Mouse (Mus musculus) small intestine, adult 2 months (tissue): ENCODE measurements around the gene Mrgpre. TPM values are rescaled to one million over a fixed set of nuclear protein-coding genes. Genes with fewer than 3 reads are reported as not detected.

Experiments
- H3K27ac ChIP-seq: fragments of 200-500 bp; 2 replicates; pipeline ENCODE4 v1.5.1; 2012; ENCODE audit warnings: low read depth, low read length, control low read depth, inconsistent platforms; ENCODE audit not compliant: insufficient read depth
- H3K27me3 ChIP-seq: fragments of 200-500 bp; 2 replicates; pipeline ENCODE4 v1.6.1; 2012; ENCODE audit warnings: mild to moderate bottlenecking, moderate library complexity, low read length, inconsistent platforms; ENCODE audit not compliant: control insufficient read depth, insufficient read depth
- H3K36me3 ChIP-seq: fragments of 200-500 bp; 2 replicates; pipeline ENCODE4 v1.6.1; 2012; ENCODE audit warnings: mild to moderate bottlenecking, low read length, control low read depth, inconsistent platforms; ENCODE audit not compliant: control insufficient read depth, insufficient read depth
- H3K4me1 ChIP-seq: fragments of 200-500 bp; 2 replicates; pipeline ENCODE4 v1.6.1; 2012; ENCODE audit warnings: low read length, inconsistent platforms, mixed read lengths; ENCODE audit not compliant: control insufficient read depth, insufficient read depth, insufficient read length
- H3K4me3 ChIP-seq: fragments of 200-500 bp; 2 replicates; pipeline ENCODE4 v1.5.1; 2012; ENCODE audit warnings: low read depth, mild to moderate bottlenecking, control low read depth, inconsistent platforms, low read length, moderate library complexity
- CTCF ChIP-seq: fragments of 200-500 bp; IDR thresholded peaks from 2 replicates; pipeline ENCODE4 v1.5.1; 2012; ENCODE audit warnings: low read depth, mild to moderate bottlenecking, control low read depth, inconsistent platforms, low read length, moderate library complexity, mixed read lengths; ENCODE audit not compliant: insufficient replicate concordance, insufficient read length; ENCODE audit errors: extremely low read depth
- POLR2A ChIP-seq: fragments of 200-500 bp; IDR thresholded peaks from 2 replicates; pipeline ENCODE4 v1.6.1; 2012; ENCODE audit warnings: low read depth, mild to moderate bottlenecking, control low read depth, inconsistent platforms, low read length, moderate library complexity
- WGBS: fragments of 180-500 bp; shearing (Covaris S2); methylation state at CpG from one replicate; pipeline ENCODE4 v1.1.7; 2018; 5-methylcytosine and 5-hydroxymethylcytosine counted together
- polyA plus RNA-seq: library from polyadenylated mRNA; depleted of rRNA; stranded (reverse); fragments of >200 nt; gene quantifications from 2 replicates; pipeline ENCODE4 v1.2.3, GENCODE M21; 2012

Gene Mrgpre
- polyA plus RNA-seq, 1 experiment, result 3.6 TPM

- peaks cover 13% of the 10 kb centered on the region for H3K4me1 ChIP-seq
- TF ChIP-seq POLR2A, result no peak
- no peak for TF ChIP-seq CTCF
- 71% methylated on average over 4 of the region's 4 CpGs for WGBS
- H3K27ac ChIP-seq, result peak overlapping the region; percentile 78
- H3K27me3 ChIP-seq, result no peaks in the 10 kb centered on the region
- peaks cover 9% of the 10 kb centered on the region for H3K36me3 ChIP-seq
- peak overlapping the region; percentile 37 for H3K4me3 ChIP-seq
These were observed 38.9 kb upstream of the Mrgpre start for GRCm38 (mm10) chr7:143823266-143823605.

DNA sequence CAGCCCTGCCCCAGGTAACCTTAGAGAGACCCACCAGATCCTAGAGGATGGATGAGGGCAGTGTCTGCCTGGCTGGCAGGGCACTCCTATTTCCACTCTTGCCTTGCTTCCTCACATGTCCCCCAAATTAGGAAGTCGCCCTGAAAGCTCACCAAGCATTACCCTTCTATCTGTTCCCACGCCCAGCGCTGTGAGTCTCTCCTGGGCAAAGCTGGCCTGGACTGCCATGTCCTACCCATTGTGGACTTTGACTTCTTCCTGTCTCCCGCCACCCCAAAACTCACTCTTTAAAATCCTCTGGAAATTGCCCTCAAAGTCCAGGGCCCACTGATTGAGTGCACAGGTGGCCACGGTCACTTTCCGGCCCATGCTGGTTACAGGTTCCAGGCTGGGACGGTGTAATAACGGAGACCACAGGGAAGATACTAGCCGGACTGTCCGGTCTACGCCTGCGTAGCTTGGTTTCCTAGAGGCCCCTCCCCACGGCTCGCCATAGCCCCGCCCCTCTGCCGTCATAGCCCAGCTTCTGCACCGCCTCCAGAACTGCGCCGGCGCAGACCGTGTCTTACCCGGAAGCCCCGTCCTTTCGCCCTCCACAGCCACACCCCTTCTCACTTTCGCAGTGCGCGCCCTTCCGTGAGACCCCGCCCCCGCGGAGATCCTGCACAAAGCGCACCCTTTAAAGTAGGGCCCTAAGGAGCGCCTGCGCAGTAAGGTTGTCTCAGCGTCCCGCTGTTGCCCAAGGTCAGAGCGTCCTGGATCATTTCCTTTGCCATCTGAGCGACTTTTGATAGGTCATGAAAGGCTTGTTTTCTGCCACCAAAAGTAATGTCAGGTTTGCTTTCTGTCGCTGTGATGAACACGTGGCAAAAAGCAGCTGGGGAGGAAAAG is 38.3 kb upstream of the Mrgpre start, which contains the start of the genes Nadsyn1 and Dhcr7:
Gene Nadsyn1 (minus strand): TSS at position 475 of the 891 bp plus-strand sequence.
Gene Dhcr7 (plus strand): TSS at position 771 of the 891 bp plus-strand sequence.
- Histone ChIP-seq H3K4me1 (peaks cover 13% of the 10 kb centered on the region), H3K27me3 (no peaks in the 10 kb centered on the region), H3K36me3 (peaks cover 11% of the 10 kb centered on the region), H3K27ac (peak within 1 kb of the TSS; percentile 92), H3K4me3 (peak within 1 kb of the TSS; percentile 77)
- WGBS, result under 1% methylated on average over 40 of the region's 40 CpGs
- TF ChIP-seq POLR2A, result peak; percentile 73; the same call in 1 of the 2 replicates
- no peak; the same call in 1 of the 2 replicates for TF ChIP-seq CTCF

DNA sequence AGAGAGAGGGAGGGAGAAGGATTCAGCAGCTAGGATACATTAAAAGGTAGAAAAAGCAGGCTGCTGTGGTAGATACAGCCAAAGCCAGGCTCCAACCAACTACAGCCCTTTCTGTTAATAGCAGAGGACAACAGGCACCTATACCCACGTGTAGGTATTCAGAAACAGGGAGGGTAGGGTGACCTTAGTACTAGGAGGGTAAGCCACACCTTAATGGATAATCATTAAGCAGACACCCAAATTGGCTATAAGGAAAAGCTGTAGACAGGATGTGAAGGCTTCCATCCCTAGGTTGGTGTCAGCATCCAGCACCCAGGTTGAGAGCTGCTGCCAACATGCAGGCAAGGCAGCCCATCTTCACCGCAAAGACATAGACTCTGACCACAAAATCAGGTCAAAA is 36.9 kb upstream of the Mrgpre start:
- WGBS, result 30% methylated on average over 2 of the region's 2 CpGs
- no peak overlapping the region; the same call in 1 of the 2 replicates for H3K4me3 ChIP-seq
- TF ChIP-seq CTCF, result no peak
- TF ChIP-seq POLR2A, result peak; percentile 32; the same call in 1 of the 2 replicates

GRCm38 (mm10) chr7:143819201-143819600 is 34.9 kb upstream of the Mrgpre start:
- Histone ChIP-seq H3K27me3 (no peaks in the 10 kb centered on the region), H3K36me3 (peaks cover 36% of the 10 kb centered on the region), H3K4me3 (no peak overlapping the region), H3K4me1 (peaks cover 16% of the 10 kb centered on the region), H3K27ac (no peak overlapping the region)
- 60% methylated on average over 4 of the region's 4 CpGs for WGBS
- TF ChIP-seq CTCF (no peak), POLR2A (no peak)

More for the DNA sequence above, 36.9 kb upstream of the Mrgpre start:
- H3K4me1 ChIP-seq, result peaks cover 13% of the 10 kb centered on the region
- H3K27me3 ChIP-seq, result no peaks in the 10 kb centered on the region
- H3K27ac ChIP-seq, result peak overlapping the region; percentile 92
- peaks cover 19% of the 10 kb centered on the region for H3K36me3 ChIP-seq

GRCm38 (mm10) chr7:143808909-143809308 is 24.6 kb upstream of the Mrgpre start:
- Histone ChIP-seq H3K4me3 (no peak overlapping the region), H3K4me1 (peaks cover 18% of the 10 kb centered on the region), H3K27me3 (no peaks in the 10 kb centered on the region), H3K27ac (no peak overlapping the region), H3K36me3 (peaks cover 81% of the 10 kb centered on the region)
- WGBS, result 49% methylated on average over 1 of the region's 1 CpGs
- TF ChIP-seq POLR2A (no peak), CTCF (peak; percentile 42; the same call in 1 of the 2 replicates)

GRCm38 (mm10) chr7:143805199-143805624 is 20.9 kb upstream of the Mrgpre start:
- WGBS, result 25% methylated on average over 5 of the region's 5 CpGs
- peak overlapping the region; percentile 68 for H3K27ac ChIP-seq
- H3K36me3 ChIP-seq, result peaks cover 76% of the 10 kb centered on the region
- no peak overlapping the region for H3K4me3 ChIP-seq
- peaks cover 21% of the 10 kb centered on the region for H3K4me1 ChIP-seq
- no peak for TF ChIP-seq POLR2A
- TF ChIP-seq CTCF, result no peak
- H3K27me3 ChIP-seq, result no peaks in the 10 kb centered on the region
